In the genomic region with DNA sequence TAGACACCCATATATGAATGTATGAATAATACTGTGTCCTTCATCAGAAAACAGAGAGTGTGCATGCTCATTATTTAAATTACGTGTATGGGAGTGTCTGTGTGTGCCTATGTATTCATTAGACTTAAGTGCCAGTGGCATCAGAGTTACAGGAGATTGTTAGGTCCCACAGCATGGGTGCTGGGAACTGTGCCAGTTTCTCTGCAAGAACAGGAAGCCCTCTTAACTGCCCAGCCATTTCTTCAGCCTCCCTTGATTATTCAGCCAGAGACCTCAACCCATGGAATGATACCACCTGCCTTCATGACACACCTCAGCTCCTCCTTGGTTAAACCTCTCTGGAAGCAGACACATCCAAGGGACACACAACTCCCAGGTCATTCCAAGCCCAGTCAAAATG, we compare ENCODE assay signal across 17 mouse cellular contexts.
"Had no signal": no experiment of that assay in that cellular context is flagged by ENCODE, and none has a peak within 500 bp of the region (broad histone marks: within the 10 kb centered on the region; RNA-seq: fewer than 3 reads in every experiment).

No protein-coding gene starts in this region.

- H3K27ac ChIP-seq: kidney, embryonic 15.5 days; liver, embryonic 13.5 days; midbrain, embryonic 10.5 days; midbrain, embryonic 13.5 days; neural tube, embryonic 12.5 days; neural tube, embryonic 15.5 days; stomach, postnatal 0 days had no signal

- H3K9me3 ChIP-seq: kidney, embryonic 15.5 days; liver, embryonic 13.5 days; midbrain, embryonic 10.5 days; neural tube, embryonic 12.5 days; neural tube, embryonic 15.5 days had no signal

- DNase-seq: kidney, adult 11 months; kidney, adult 8-10 months; kidney, postnatal 10 days; kidney, postnatal 36 days; liver, embryonic 13.5 days; lung, adult 2 months; lung, postnatal 14 days; lung, postnatal 4 days; thymus, adult 2 months; thymus, postnatal 14 days; thymus, postnatal 4 days had no signal

- H3K4me2 ChIP-seq: kidney, embryonic 15.5 days; liver, embryonic 13.5 days; midbrain, embryonic 13.5 days; neural tube, embryonic 12.5 days; neural tube, embryonic 15.5 days had no signal

- H3K9ac ChIP-seq: kidney, embryonic 15.5 days; liver, embryonic 13.5 days; midbrain, embryonic 13.5 days; neural tube, embryonic 12.5 days; neural tube, embryonic 15.5 days had no signal

- H3K4me3 ChIP-seq: kidney, embryonic 15.5 days; liver, embryonic 13.5 days; midbrain, embryonic 10.5 days; midbrain, embryonic 13.5 days; neural tube, embryonic 12.5 days; neural tube, embryonic 15.5 days had no signal

- H3K27me3 ChIP-seq: kidney, embryonic 15.5 days; liver, embryonic 13.5 days; midbrain, embryonic 13.5 days; neural tube, embryonic 12.5 days; neural tube, embryonic 15.5 days had no signal

- H3K36me3 ChIP-seq: kidney, embryonic 15.5 days; liver, embryonic 13.5 days; midbrain, embryonic 10.5 days; midbrain, embryonic 13.5 days; neural tube, embryonic 12.5 days; neural tube, embryonic 15.5 days had no signal

- H3K4me1 ChIP-seq: midbrain, embryonic 13.5 days; neural tube, embryonic 12.5 days; neural tube, embryonic 15.5 days had no signal

- ATAC-seq: midbrain, embryonic 13.5 days had no signal
